Mouse (Mus musculus): Measurements from ENCODE around the gene Dgkh.

GRCm38 (mm10) chr14:78748692-78749091, 16.1 kb upstream of the Dgkh start:
- TF ChIP-seq CTCF (IDR thresholded peaks at IDR 0.05; ENCODE audit: control insufficient read depth, insufficient read depth, insufficient replicate concordance, low read depth, low read length) (no peak), POLR2A (IDR thresholded peaks at IDR 0.05; ENCODE audit: control insufficient read depth, low read depth, low read length) (no peak)
